Mouse (Mus musculus) limb, embryonic 14.5 days (tissue): ENCODE measurements around the gene Pabpc4. TPM values are rescaled to one million over a fixed set of nuclear protein-coding genes. Genes with fewer than 3 reads are reported as not detected.
A peak's percentile ranks its signal among the peaks of the same experiment; 100 is the strongest.
"Not testable (repeated sequence)": the region's sequence is repeated elsewhere in the genome, so short reads cannot be mapped to it uniquely, and the experiment has no call there.

Experiments used
- ATAC-seq: fragments of 200-750 bp; cut with Nextera tagmentation; 2 replicates; pipeline ENCODE4 v1.8.0; 2017; ENCODE audit warnings: low read depth, moderate number of reproducible peaks, moderate TSS enrichment; ENCODE audit not compliant: low FRiP score
- DNase-seq: peaks from one replicate; pipeline ENCODE4 v3.0.0-alpha.2; 2015; ENCODE audit warnings: low spot score
- H3K27ac ChIP-seq: fragments of 300-500 bp; sonication (generic); replicated peaks from 2 replicates; pipeline ENCODE4 v1.5.1; 2014; ENCODE audit warnings: low read depth, mild to moderate bottlenecking, low read length, moderate library complexity, mixed read lengths
- H3K27me3 ChIP-seq: fragments of 300-500 bp; sonication (generic); 2 replicates; pipeline ENCODE4 v1.6.1; 2014; ENCODE audit warnings: low read length, mixed read lengths; ENCODE audit not compliant: control insufficient read depth, insufficient read depth
- H3K36me3 ChIP-seq: fragments of 300-500 bp; sonication (generic); 2 replicates; pipeline ENCODE4 v1.6.1; 2014; ENCODE audit warnings: mild to moderate bottlenecking, low read length, moderate library complexity, mixed read lengths; ENCODE audit not compliant: control insufficient read depth, insufficient read depth
- H3K4me1 ChIP-seq: fragments of 300-500 bp; sonication (generic); 2 replicates; pipeline ENCODE4 v1.6.1; 2014; ENCODE audit warnings: antibody characterized with exemption, low read length, mixed read lengths; ENCODE audit not compliant: control insufficient read depth, insufficient read depth
- H3K4me2 ChIP-seq: fragments of 300-500 bp; sonication (generic); replicated peaks from 2 replicates; pipeline ENCODE4 v1.6.1; 2014; ENCODE audit warnings: low read depth, mild to moderate bottlenecking, low read length, moderate library complexity; ENCODE audit not compliant: severe bottlenecking
- H3K4me3 ChIP-seq: fragments of 300-500 bp; sonication (generic); replicated peaks from 2 replicates; pipeline ENCODE4 v1.5.1; 2014; ENCODE audit warnings: low read length
- H3K9ac ChIP-seq: fragments of 300-500 bp; sonication (generic); 2 replicates; pipeline ENCODE4 v1.6.1; 2014; ENCODE audit warnings: mild to moderate bottlenecking, low read depth, low read length, moderate library complexity; ENCODE audit not compliant: severe bottlenecking
- H3K9me3 ChIP-seq: fragments of 300-500 bp; sonication (generic); 2 replicates; pipeline ENCODE4 v1.6.1; 2016; ENCODE audit warnings: low read length; ENCODE audit not compliant: control insufficient read depth
- POLR2A ChIP-seq: fragments of 200-500 bp; IDR thresholded peaks from 2 replicates; pipeline ENCODE4 v1.8.0; 2012; ENCODE audit warnings: inconsistent platforms, mild to moderate bottlenecking, moderate library complexity, borderline replicate concordance; ENCODE audit not compliant: insufficient read depth, insufficient read length; ENCODE audit errors: extremely low read depth
- WGBS: fragments of 180-500 bp; shearing (Covaris S2); extraction: QIAGEN DNeasy Blood & Tissue Kit; methylation state at CpG from one replicate; pipeline ENCODE4 v1.1.7; 2014; 5-methylcytosine and 5-hydroxymethylcytosine counted together
- polyA plus RNA-seq, 2 experiments: library from polyadenylated mRNA; depleted of rRNA in 1 of 2; stranded (reverse) in 1 of 2; unstranded in 1 of 2; fragments of >200 nt; fragmentation: Nextera tagmentation in 1 of 2; extraction: Ambion mirVana in 1 of 2; gene quantifications; 2 replicates each; pipeline versions ENCODE4 v1.2.1 to v1.2.3; 2012 to 2014

Pabpc4 gene
- polyA plus RNA-seq, 2 experiments: 59.1 to 147 TPM

DNA sequence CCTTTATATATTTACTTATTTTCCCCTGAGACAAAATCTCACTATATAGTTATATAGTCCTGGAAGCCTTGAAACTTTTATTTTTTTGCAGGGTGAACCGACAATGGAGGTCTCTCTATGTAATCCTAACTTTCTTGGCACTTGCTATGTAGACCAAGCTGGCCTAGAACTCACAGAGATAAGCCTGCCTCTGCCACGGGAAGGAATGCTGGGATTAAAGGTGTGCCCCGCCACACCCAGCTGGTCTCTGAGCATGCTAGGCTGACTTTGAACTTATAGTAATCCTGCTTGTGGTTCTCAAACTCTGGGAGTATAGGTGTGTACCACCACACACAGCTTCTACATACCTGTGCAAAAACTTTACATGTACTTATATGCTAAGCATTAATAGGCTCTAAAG is 18.0 kb downstream of the Pabpc4 start:
- no peak for ATAC-seq
- TF ChIP-seq POLR2A: no peak
- H3K4me1 ChIP-seq: peaks cover 14% of the 10 kb centered on the region

GRCm38 (mm10) chr4:123282500-123282899 is 20.3 kb downstream of the Pabpc4 start:
- Histone ChIP-seq H3K4me1 (peaks cover 19% of the 10 kb centered on the region), H3K27ac (0 out of 2 replicates have a peak overlapping the region, but pooled peaks have one; percentile 38), H3K4me3 (peak overlapping the region; percentile 48), H3K4me2 (peak overlapping the region; percentile 81), H3K36me3 (peaks cover 7% of the 10 kb centered on the region), H3K9me3 (no peaks in the 10 kb centered on the region), H3K9ac (peak overlapping the region; percentile 61), H3K27me3 (no peaks in the 10 kb centered on the region)
- ATAC-seq (peak; percentile 92), DNase-seq (peak; percentile 90)
- WGBS: under 1% methylated on average over 25 of the region's 25 CpGs
- peak; percentile 94; the same call in 1 of the 2 replicates for TF ChIP-seq POLR2A

More for the DNA sequence above, 18.0 kb downstream of the Pabpc4 start:
- H3K27me3 ChIP-seq: no peaks in the 10 kb centered on the region
- no peak overlapping the region for H3K27ac ChIP-seq
- WGBS: 70% methylated on average over 3 of the region's 3 CpGs
- H3K4me3 ChIP-seq: no peak overlapping the region
- no peaks in the 10 kb centered on the region for H3K9me3 ChIP-seq
- DNase-seq: no peak
- no peak overlapping the region for H3K4me2 ChIP-seq
- H3K9ac ChIP-seq: no peak overlapping the region
- no peaks in the 10 kb centered on the region for H3K36me3 ChIP-seq

- H3K36me3 ChIP-seq: peaks cover 11% of the 10 kb centered on the region
- not testable (repeated sequence) for DNase-seq, H3K9me3 ChIP-seq, H3K27me3 ChIP-seq
- H3K4me3 ChIP-seq: peak overlapping the region; percentile 48
- ATAC-seq: peak; percentile 70
- H3K4me2 ChIP-seq: peak overlapping the region; percentile 81
- WGBS: under 1% methylated on average over 37 of the region's 55 CpGs
- peak overlapping the region; percentile 61 for H3K9ac ChIP-seq
- 0 out of 2 replicates have a peak overlapping the region, but pooled peaks have one; percentile 38 for H3K27ac ChIP-seq
- peaks cover 19% of the 10 kb centered on the region for H3K4me1 ChIP-seq
Observed at GRCm38 (mm10) chr4:123282915-123283674, 20.9 kb downstream of the Pabpc4 start.

- not testable (repeated sequence) for H3K27ac ChIP-seq, ATAC-seq
Observed at GRCm38 (mm10) chr4:123283675-123284064, 21.5 kb downstream of the Pabpc4 start.

GRCm38 (mm10) chr4:123284731-123285624 is 22.8 kb downstream of the Pabpc4 start:
- ATAC-seq: no peak
- 77% methylated on average over 6 of the region's 6 CpGs for WGBS
- peaks cover 19% of the 10 kb centered on the region for H3K4me1 ChIP-seq

More at GRCm38 (mm10) chr4:123283675-123284064, 21.5 kb downstream of the Pabpc4 start:
- not testable (repeated sequence) for DNase-seq, H3K9me3 ChIP-seq, H3K27me3 ChIP-seq
- H3K4me2 ChIP-seq: peak overlapping the region; percentile 81
- peaks cover 19% of the 10 kb centered on the region for H3K4me1 ChIP-seq
- H3K4me3 ChIP-seq: peak overlapping the region; percentile 48
- peaks cover 17% of the 10 kb centered on the region for H3K36me3 ChIP-seq
- 2% methylated on average over 13 of the region's 15 CpGs for WGBS
- H3K9ac ChIP-seq: peak overlapping the region; percentile 61

More at GRCm38 (mm10) chr4:123284731-123285624, 22.8 kb downstream of the Pabpc4 start:
- no peaks in the 10 kb centered on the region for H3K27me3 ChIP-seq
- peak overlapping the region; percentile 48 for H3K4me3 ChIP-seq
- no peaks in the 10 kb centered on the region for H3K9me3 ChIP-seq
- peaks cover 30% of the 10 kb centered on the region for H3K36me3 ChIP-seq
- DNase-seq: no peak
- peak overlapping the region; percentile 81 for H3K4me2 ChIP-seq
- no peak for TF ChIP-seq POLR2A
- no peak overlapping the region for H3K27ac ChIP-seq
- peak overlapping the region; percentile 61 for H3K9ac ChIP-seq
